Mouse (Mus musculus): ENCODE results near the gene Churc1.

GRCm38 (mm10) chr12:76811006-76811405, 45.7 kb downstream of the Churc1 start:
- TF ChIP-seq GATA1 (IDR thresholded peaks at IDR 0.05; ENCODE audit: borderline replicate concordance, low read length) (no peak), FLI1 (IDR thresholded peaks at IDR 0.05; ENCODE audit: low read length) (no peak)

All from megakaryocyte, embryonic 14.5 days (primary cell).